Mouse (Mus musculus) left cerebral cortex, postnatal 10 days (tissue): ENCODE results near the gene Trak1. TPM values are rescaled to one million over a fixed set of nuclear protein-coding genes. Genes with fewer than 3 reads are reported as not detected.

Experiments used
- DNase-seq, 2 experiments: peaks; one replicate each; pipeline ENCODE4 v3.0.0; 2021 to 2022; ENCODE audit warnings: low spot score in 2 of 2, mixed read lengths in 1 of 2; ENCODE audit errors: extremely low spot score in 1 of 2
- intact Hi-C: fragments of 180-260 bp; cut with DNase I; formaldehyde crosslinking; loops from one replicate; pipeline ENCODE4 v1.15.1; 2025
- total RNA-seq, 2 experiments: library from RNA; stranded (reverse); gene quantifications; 2 replicates each; pipeline ENCODE4 v1.2.3; 2021

Gene Trak1
- 100 to 1,000 TPM; 213 to 215 TPM for total RNA-seq

DNA sequence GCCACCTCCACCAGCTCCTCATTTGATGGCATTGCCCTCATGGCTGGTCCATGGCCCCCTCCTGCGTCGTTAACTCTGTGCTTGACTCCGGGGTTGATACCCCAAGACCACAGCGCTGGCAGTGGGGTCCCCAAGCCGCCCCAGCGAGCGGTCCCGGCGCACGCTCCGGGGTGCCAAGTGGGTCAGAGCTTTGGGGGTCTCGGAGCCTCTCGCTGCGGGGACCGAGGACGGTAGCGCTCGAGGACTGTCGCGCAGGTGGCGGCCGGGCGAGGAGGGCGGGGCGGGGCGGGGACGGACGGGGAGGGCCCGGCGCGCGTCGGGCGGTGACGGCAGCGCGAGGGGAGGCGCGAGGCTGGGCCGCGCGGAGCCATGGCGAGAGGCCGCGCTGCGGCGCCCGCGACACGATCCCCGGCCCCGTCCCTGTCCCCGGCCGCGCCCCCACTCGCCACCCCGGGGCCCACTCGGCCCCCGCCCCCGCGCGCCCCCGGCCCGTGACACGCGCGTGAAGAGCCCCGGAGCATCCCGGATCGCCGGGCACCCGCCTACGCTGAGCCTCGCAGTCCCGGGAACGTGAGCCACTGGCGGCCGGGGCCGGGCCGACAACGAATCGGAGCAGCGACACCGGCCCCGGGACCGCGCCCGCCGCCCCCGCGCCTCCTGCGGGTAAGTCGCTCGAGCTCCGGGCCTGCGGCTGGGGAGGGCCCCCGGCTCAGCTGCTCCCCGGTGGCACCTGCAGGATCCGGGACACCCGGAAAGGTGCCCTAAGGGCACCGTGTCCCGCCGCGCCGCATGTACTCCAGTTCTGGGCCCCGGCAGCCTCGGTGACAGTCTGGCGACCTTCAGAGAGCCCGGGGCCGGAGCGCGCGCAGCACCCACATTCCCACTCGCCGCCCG is at the start of gene Trak1:
Gene Trak1 (plus strand): TSS at position 332 of the 894 bp plus-strand sequence.
- peak in 1 of 2 experiments; percentile 77 for DNase-seq
- intact Hi-C loops = loop anchor here (5.0 kb wide), 2 partner anchors 60 to 75 kb away; no protein-coding TSS in a partner anchor

DNA sequence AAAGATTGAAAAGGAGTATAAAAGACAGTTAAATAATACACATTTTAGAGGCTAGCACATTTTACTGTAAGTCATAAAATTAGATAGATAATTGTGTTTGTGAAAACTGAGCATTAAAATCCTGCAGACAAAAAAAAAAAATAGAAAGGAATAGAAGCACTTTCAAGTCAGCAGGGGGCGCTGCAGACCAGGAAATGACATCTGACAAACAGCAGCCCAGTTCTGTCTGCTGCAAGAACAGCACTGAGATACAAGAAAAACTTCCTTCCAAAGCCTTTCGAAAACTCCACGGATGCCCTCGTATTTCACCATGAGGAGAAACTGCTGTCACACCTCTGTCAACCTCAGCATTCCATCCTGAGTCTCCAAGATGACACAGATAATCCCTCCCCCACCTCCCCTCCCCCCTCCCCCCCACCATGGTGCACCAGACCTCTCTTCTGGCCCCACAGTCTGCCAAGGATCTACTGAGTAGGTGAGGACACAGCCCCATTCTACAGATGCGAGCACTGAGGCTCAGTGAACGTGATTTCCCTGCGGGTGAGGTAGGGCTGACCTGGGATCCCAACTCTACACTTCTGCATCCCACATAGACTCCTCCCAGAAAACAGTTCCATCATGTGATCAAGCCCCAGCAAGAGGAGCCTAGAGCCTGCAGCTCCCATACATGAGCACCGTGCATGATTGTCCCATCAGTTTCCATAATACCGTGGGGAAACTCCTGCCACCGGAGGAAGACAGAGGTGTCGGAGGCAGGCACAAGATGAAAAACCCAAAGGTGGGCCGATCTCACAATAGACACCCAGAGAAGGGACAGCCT is 49.1 kb upstream of the Trak1 start:
- DNase-seq = peak; percentile 80 to 87
- intact Hi-C loops = loop anchor here (1.0 to 2.0 kb wide), 2 partner anchors 126 to 357 kb away; no protein-coding TSS in a partner anchor

DNA sequence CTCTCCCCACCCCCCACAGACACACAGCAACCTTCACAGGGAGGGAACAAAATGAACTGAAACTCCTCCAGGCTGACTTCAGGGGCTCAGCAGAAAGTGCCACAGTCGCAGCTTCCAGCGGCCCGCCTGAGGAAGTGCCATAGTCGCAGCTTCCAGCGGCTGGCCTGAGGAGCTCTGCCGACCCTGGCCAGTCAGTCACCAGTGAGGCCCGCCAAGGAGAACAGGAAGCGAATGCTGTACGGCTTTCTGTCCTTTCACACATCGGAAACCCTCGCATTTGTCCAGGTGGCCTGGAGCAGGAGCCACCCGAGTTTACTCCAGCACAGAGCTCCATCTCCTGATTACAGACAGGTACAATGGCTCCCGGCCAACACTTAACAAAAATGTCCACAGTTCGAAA is 47.5 kb upstream of the Trak1 start:
- peak in 1 of 2 experiments; percentile 16 for DNase-seq
- intact Hi-C loops = loop anchor here (2.0 to 10.0 kb wide), 2 partner anchors 205 to 355 kb away; no protein-coding TSS in a partner anchor

GRCm38 (mm10) chr9:121250854-121251253 is 46.4 kb upstream of the Trak1 start:
- DNase-seq = peak in 1 of 2 experiments; percentile 0
- intact Hi-C loops = loop anchor here (10.0 kb wide), 1 partner anchor 204 kb away; no protein-coding TSS in a partner anchor

DNA sequence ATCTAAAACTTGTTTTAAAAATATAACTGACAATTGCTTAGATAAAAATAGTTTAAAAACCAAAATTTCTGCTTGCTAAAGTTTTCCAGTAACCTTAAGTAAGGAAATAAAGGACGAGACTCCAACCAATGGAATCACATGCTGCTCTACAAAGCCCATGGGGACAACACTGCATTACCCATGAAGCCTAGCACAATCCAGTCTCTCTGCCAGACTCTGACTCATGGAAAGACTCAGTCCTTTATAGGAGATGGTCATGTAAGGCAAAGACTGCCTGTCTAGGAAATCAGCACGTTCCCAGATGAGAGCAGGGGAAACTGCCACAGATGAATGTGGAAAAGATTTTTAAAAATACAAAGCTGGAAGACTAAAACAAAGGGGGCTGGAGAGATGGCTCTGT is 43.3 kb upstream of the Trak1 start:
- intact Hi-C loops = loop anchor here (10.0 kb wide), 1 partner anchor 201 kb away; no protein-coding TSS in a partner anchor
- DNase-seq = no peak

DNA sequence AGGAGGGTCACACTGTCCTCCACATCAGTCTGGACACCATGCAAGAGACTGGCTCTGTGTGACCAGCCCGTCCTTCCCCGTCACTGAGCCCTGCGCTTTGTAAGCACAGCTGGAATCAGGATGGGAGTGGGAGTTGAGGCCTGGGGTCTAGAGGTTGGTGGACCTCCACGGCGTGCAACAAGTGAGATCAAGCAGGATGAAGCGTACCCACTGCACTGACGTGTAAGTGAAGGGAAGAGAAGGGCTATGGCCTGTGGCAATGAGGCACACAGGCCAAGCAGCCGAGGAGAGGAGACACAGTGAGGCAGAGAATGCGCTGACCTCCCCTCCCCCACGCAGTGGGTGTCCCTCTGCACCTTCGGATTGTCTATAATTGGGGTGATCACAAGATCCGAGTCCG is 42.5 kb upstream of the Trak1 start:
- no peak for DNase-seq
- intact Hi-C loops = loop anchor here (10.0 kb wide), 1 partner anchor 200 kb away; no protein-coding TSS in a partner anchor

DNA sequence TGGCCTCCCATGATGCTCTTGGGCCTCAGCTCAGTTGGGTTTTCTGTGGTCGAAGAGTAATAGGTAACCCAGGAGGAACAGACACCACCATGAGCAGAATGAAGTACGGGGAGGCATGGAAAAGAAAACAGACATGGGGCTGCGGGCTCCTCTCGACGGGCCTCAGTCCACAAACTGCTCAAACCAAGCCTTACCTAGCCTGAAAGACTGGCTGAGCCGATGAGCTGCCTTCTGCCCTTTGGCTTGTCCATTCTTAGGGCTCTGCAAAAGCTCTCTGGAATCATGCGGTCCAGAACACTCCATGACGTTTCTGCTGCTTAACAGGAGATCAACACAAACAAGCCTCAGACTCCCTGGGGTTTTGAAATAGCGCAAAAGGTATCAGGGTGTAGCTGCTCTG is 40.2 kb upstream of the Trak1 start:
- intact Hi-C loops = loop anchor here (10.0 kb wide), 1 partner anchor 198 kb away; no protein-coding TSS in a partner anchor
- DNase-seq = no peak

DNA sequence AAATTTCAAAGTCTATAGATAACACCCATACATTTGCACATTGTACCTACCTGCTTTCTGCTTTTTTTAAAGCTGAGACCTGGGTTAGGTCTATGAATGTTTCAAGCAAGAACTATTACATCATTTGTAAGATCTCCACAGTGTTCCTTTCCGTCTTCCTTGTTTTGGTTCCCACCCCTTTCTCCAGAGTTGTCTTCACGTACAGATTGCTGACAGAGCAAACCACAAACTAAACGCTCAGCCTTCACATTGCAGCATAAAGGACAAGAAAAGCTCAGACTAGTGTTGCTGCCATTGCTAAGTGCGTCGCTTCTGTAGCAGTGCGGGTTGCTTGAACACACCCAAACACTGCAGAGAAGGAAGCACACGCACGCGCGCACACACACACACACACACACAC is 32.0 kb upstream of the Trak1 start:
- DNase-seq = no peak
- intact Hi-C loops = no loop called here

DNA sequence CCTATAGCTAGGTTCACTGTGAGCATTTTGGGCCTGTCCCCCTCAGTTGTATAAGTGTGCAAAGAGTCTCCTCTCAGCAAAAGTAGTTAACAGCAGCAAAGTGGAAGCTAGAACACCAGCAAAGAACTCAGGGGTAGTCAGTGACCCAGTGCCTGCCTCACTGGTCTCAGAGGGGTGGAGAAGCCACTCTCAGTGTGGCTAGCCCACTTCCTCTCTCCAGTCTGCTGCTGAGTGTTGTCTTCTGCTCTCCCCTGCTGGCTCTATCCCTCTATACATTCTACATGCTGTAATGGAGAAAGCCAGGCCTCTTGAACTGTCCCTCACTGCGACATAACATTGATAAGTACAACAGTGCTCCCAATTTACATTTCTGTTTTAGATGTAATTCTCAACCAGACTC is 26.2 kb upstream of the Trak1 start:
- intact Hi-C loops = no loop called here
- DNase-seq = no peak

DNA sequence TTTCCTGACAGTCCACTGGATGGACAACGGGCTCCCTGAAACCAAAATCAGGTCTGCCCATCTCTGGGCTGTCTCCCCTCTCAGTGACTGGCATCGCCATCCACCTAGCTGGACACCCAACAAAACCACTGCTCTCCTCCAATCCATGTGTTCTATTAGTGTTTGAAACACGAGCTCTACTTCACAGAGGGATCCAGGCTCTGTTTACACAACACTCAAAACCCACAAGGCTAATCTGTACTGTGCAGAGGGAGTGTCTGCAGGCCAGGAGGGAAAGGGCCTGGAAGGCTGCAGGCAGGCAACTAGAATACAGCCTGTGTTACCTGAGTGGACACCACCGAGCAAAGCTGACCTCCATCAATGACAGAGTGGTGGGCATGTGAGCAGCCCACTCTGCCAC is 25.7 kb upstream of the Trak1 start:
- intact Hi-C loops = no loop called here
- DNase-seq = no peak

DNA sequence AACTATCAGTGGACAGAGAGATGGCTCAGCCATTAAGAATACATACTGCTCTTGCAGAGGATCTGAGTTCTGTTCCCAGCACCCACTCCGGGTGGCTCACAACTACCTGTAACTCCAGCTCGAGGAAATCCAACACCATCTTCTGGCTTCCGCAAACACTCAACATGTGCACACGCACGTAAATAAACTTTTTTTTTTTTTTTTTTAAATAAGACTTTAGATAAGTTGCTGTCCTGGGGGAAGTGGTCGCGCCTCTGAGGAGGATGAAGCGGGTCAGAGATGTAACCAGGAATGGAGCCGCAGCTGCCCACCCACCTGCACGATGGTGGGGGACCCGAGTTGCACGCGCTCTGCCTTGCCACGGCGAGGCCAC is 20.6 kb upstream of the Trak1 start:
- intact Hi-C loops = no loop called here
- no peak for DNase-seq

GRCm38 (mm10) chr9:121277118-121278060 is 19.9 kb upstream of the Trak1 start, which contains the start of gene Ulk4:
Gene Ulk4, minus strand, starts transcription at chr9:121277197.
- DNase-seq = peak; percentile 93 to 95
- intact Hi-C loops = no loop called here

DNA sequence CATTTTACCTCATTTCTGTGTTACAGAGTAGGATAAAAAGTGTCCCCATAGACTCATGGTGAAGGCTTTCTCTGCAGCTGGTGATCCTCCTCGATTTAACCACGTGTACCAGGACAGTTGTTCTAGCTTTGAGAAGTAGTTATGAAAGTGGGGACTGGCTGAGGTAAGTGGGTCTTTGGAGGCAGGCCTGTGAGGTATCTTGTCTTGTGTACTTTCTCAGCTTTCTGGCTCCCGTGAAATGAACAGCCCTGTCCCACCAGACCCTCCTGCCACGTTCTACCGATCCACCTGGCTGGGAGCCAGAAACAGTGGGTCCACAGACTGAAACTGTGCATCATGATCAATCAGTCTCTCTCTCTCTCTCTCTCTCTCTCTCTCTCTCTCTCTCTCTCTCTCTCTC is 18.1 kb upstream of the Trak1 start:
- intact Hi-C loops = no loop called here
- DNase-seq = peak in 1 of 2 experiments; percentile 45

DNA sequence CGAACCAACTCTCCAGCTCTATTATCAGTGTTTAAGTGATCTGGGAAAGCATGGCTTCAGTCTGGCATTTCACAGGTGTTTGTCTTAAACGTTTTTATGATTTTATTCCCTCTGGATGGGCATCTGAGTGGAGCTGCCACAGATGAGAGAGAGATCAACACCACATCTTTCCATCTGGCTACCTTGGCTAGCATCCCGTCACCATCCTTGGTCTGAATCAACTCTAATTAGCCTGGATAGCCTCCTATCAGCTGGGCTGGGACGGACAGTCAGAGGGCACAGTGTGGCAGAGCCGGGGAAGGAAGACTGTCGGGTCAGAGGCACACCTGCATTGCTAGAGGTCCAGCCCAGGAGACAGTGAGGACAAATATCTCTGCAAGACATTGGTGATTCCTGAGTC is 15.4 kb upstream of the Trak1 start:
- intact Hi-C loops = loop anchor here (5.0 kb wide), 1 partner anchor 90 kb away; no protein-coding TSS in a partner anchor

GRCm38 (mm10) chr9:121283620-121284185 is 13.6 kb upstream of the Trak1 start:
- intact Hi-C loops = loop anchor here (5.0 kb wide), 1 partner anchor 89 kb away; no protein-coding TSS in a partner anchor

More for the DNA sequence above, 15.4 kb upstream of the Trak1 start:
- no peak for DNase-seq

DNA sequence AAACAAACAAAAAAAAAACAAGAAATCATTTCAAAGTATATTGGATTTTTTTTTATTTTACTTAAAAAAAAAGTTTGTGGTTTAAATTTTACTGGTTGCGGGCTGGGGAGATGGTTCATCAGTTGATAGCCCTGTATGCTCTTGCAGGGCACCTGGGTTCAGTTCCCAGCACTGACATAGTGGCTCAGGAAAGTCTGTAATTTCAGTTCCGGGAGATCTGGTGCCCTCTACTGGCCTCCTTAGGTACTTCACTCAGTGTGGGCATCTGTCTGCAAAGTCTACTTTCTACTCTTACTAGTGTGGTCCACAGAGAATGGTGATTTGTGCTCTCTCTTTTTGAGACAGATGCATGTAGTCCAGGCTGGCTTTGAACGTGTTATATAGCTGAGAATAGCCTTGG is 12.9 kb upstream of the Trak1 start:
- DNase-seq = no peak
- intact Hi-C loops = loop anchor here (5.0 kb wide), 1 partner anchor 88 kb away; no protein-coding TSS in a partner anchor

More at GRCm38 (mm10) chr9:121283620-121284185, 13.6 kb upstream of the Trak1 start:
- no peak for DNase-seq
